Mouse (Mus musculus): ENCODE results near the gene Wasf1.

Wasf1 gene

GRCm38 (mm10) chr10:40882831-40883643 is at the start of gene Wasf1, which contains the start of gene Cdc40:
Gene Wasf1, plus strand, starts transcription at chr10:40883475.
Gene Cdc40, minus strand, starts transcription at chr10:40883311.
- DNase-seq (ENCODE audit: low read depth, low spot score): peak; percentile 95

GRCm38 (mm10) chr10:40840086-40840485 is 43.2 kb upstream of the Wasf1 start:
- DNase-seq (ENCODE audit: low read depth, low spot score): no peak

GRCm38 (mm10) chr10:40843841-40844240 is 39.4 kb upstream of the Wasf1 start:
- no peak for DNase-seq (ENCODE audit: low read depth, low spot score)

- DNase-seq (ENCODE audit: low read depth, low spot score): no peak
Measured at GRCm38 (mm10) chr10:40844546-40844945, 38.7 kb upstream of the Wasf1 start.

- no peak for DNase-seq (ENCODE audit: low read depth, low spot score)
Measured at GRCm38 (mm10) chr10:40845626-40846025, 37.6 kb upstream of the Wasf1 start.

- DNase-seq (ENCODE audit: low read depth, low spot score): no peak
Measured at GRCm38 (mm10) chr10:40847176-40847874, 36.0 kb upstream of the Wasf1 start.

GRCm38 (mm10) chr10:40850644-40851043 is 32.6 kb upstream of the Wasf1 start:
- DNase-seq (ENCODE audit: low read depth, low spot score): no peak

- DNase-seq (ENCODE audit: low read depth, low spot score): no peak
Measured at GRCm38 (mm10) chr10:40851138-40851537, 32.1 kb upstream of the Wasf1 start.

GRCm38 (mm10) chr10:40855616-40856015 is 27.7 kb upstream of the Wasf1 start:
- no peak for DNase-seq (ENCODE audit: low read depth, low spot score)

- no peak for DNase-seq (ENCODE audit: low read depth, low spot score)
Measured at GRCm38 (mm10) chr10:40856703-40857102, 26.6 kb upstream of the Wasf1 start.

GRCm38 (mm10) chr10:40857599-40857998 is 25.7 kb upstream of the Wasf1 start:
- DNase-seq (ENCODE audit: low read depth, low spot score): no peak

GRCm38 (mm10) chr10:40868081-40868480 is 15.2 kb upstream of the Wasf1 start:
- DNase-seq (ENCODE audit: low read depth, low spot score): no peak

- no peak for DNase-seq (ENCODE audit: low read depth, low spot score)
Measured at GRCm38 (mm10) chr10:40871301-40871700, 12.0 kb upstream of the Wasf1 start.

GRCm38 (mm10) chr10:40872052-40872451 is 11.2 kb upstream of the Wasf1 start:
- no peak for DNase-seq (ENCODE audit: low read depth, low spot score)

- no peak for DNase-seq (ENCODE audit: low read depth, low spot score)
Measured at GRCm38 (mm10) chr10:40878246-40878645, 5.0 kb upstream of the Wasf1 start.

- no peak for DNase-seq (ENCODE audit: low read depth, low spot score)
Measured at GRCm38 (mm10) chr10:40879969-40880368, 3.3 kb upstream of the Wasf1 start.

GRCm38 (mm10) chr10:40881236-40881635 is 2.0 kb upstream of the Wasf1 start:
- no peak for DNase-seq (ENCODE audit: low read depth, low spot score)

GRCm38 (mm10) chr10:40882333-40882732 is 942 bp upstream of the Wasf1 start:
- DNase-seq (ENCODE audit: low read depth, low spot score): no peak

GRCm38 (mm10) chr10:40883644-40884278 is 486 bp downstream of the Wasf1 start:
- DNase-seq (ENCODE audit: low read depth, low spot score): no peak

GRCm38 (mm10) chr10:40884279-40884806 is 1.1 kb downstream of the Wasf1 start:
- peak; percentile 13 for DNase-seq (ENCODE audit: low read depth, low spot score)

GRCm38 (mm10) chr10:40885432-40885831 is 2.2 kb downstream of the Wasf1 start:
- no peak for DNase-seq (ENCODE audit: low read depth, low spot score)

GRCm38 (mm10) chr10:40887316-40887715 is 4.0 kb downstream of the Wasf1 start:
- no peak for DNase-seq (ENCODE audit: low read depth, low spot score)

All from WW6 (cell line).